Mouse (Mus musculus): Measurements from ENCODE around the gene Vmn2r96.
"Not testable (repeated sequence)": the region's sequence is repeated elsewhere in the genome, so short reads cannot be mapped to it uniquely, and the experiment has no call there.

Vmn2r96 gene

GRCm38 (mm10) chr17:18572851-18573250, at the start of gene Vmn2r96:
TSS of gene Vmn2r96 (plus strand) at chr17:18573151.
- DNase-seq = not testable (repeated sequence)

- no peak for DNase-seq
Observed at GRCm38 (mm10) chr17:18523371-18523770, 49.6 kb upstream of the Vmn2r96 start.

- no peak for DNase-seq
Observed at GRCm38 (mm10) chr17:18523991-18524390, 49.0 kb upstream of the Vmn2r96 start.

GRCm38 (mm10) chr17:18558212-18559158, 14.5 kb upstream of the Vmn2r96 start:
- not testable (repeated sequence) for DNase-seq

GRCm38 (mm10) chr17:18566186-18566585, 6.8 kb upstream of the Vmn2r96 start:
- DNase-seq = not testable (repeated sequence)

GRCm38 (mm10) chr17:18615151-18615550, 42.2 kb downstream of the Vmn2r96 start:
- not testable (repeated sequence) for DNase-seq

GRCm38 (mm10) chr17:18626532-18626931, 53.6 kb downstream of the Vmn2r96 start:
- no peak for DNase-seq

All from lung, postnatal 14 days (tissue).